Mouse (Mus musculus) cortical plate, adult 2 months (tissue): ENCODE data around the gene Ndst2. TPM values are rescaled to one million over a fixed set of nuclear protein-coding genes. Genes with fewer than 3 reads are reported as not detected.

Experiments used
- H3K27ac ChIP-seq: fragments of 200-500 bp; 2 replicates; pipeline ENCODE4 v1.5.1; 2012; ENCODE audit warnings: low read length, control low read depth, inconsistent platforms; ENCODE audit not compliant: insufficient read depth
- H3K4me1 ChIP-seq: fragments of 200-500 bp; 2 replicates; pipeline ENCODE4 v1.6.1; 2011; ENCODE audit warnings: low read length; ENCODE audit not compliant: control insufficient read depth, insufficient read depth
- H3K4me3 ChIP-seq: fragments of 200-500 bp; 2 replicates; pipeline ENCODE4 v1.5.1; 2011; ENCODE audit warnings: mild to moderate bottlenecking, low read length, control low read depth; ENCODE audit not compliant: insufficient read depth
- CTCF ChIP-seq: fragments of 200-500 bp; IDR thresholded peaks from 2 replicates; pipeline ENCODE4 v1.5.1; 2011; ENCODE audit warnings: mild to moderate bottlenecking, control low read depth, low read length; ENCODE audit not compliant: insufficient read depth; ENCODE audit errors: extremely low read depth
- POLR2A ChIP-seq: fragments of 200-500 bp; IDR thresholded peaks from 2 replicates; pipeline ENCODE4 v1.6.1; 2011; ENCODE audit warnings: mild to moderate bottlenecking, low read length, control low read depth; ENCODE audit not compliant: insufficient read depth; ENCODE audit errors: extremely low read depth
- polyA plus RNA-seq: library from polyadenylated mRNA; depleted of rRNA; stranded (reverse); fragments of >200 nt; gene quantifications from 2 replicates; pipeline ENCODE4 v1.2.3, GENCODE M21; 2012; rRNA removed

Gene Ndst2
- polyA plus RNA-seq, 1 experiment, result 22.9 TPM

- Histone ChIP-seq H3K4me3 (no peak overlapping the region), H3K27ac (no peak overlapping the region), H3K4me1 (no peaks in the 10 kb centered on the region)
- no peak for TF ChIP-seq POLR2A
- no peak for TF ChIP-seq CTCF
Measured at GRCm38 (mm10) chr14:20677906-20678305, 56.5 kb downstream of the Ndst2 start.

- TF ChIP-seq POLR2A (peak; percentile 81; the same call in 1 of the 2 replicates), CTCF (no peak)
- Histone ChIP-seq H3K4me1 (no peaks in the 10 kb centered on the region), H3K27ac (peak within 1 kb of the TSS; percentile 7; the same call in 1 of the 2 replicates)
Measured at GRCm38 (mm10) chr14:20674064-20674833, 60.1 kb downstream of the Ndst2 start, which contains the start of gene Sec24c. Sec24c (plus strand) TSS chr14:20674308.

GRCm38 (mm10) chr14:20673735-20674063 is 60.7 kb downstream of the Ndst2 start:
- TF ChIP-seq POLR2A (no peak), CTCF (no peak)
- Histone ChIP-seq H3K4me1 (no peaks in the 10 kb centered on the region), H3K27ac (no peak overlapping the region)

More at GRCm38 (mm10) chr14:20674064-20674833, 60.1 kb downstream of the Ndst2 start, which contains the start of gene Sec24c:
- peak within 1 kb of the TSS; percentile 62 for H3K4me3 ChIP-seq

More at GRCm38 (mm10) chr14:20673735-20674063, 60.7 kb downstream of the Ndst2 start:
- H3K4me3 ChIP-seq, result peak overlapping the region; percentile 62

Other genes starting within 250 kb of the Ndst2 start
- gene Mss51, start 237.7 kb downstream of the Ndst2 start, polyA plus RNA-seq, result 0.33 and 0.42 TPM in 2 replicates
- 162 and 167 TPM in 2 replicates for gene Ppp3cb, start 188.0 kb downstream of the Ndst2 start, polyA plus RNA-seq
- 47.8 and 49.8 TPM in 2 replicates for gene Usp54, start 93.5 kb downstream of the Ndst2 start, polyA plus RNA-seq
- not detected in 2 replicates for gene Myoz1, start 78.0 kb downstream of the Ndst2 start, polyA plus RNA-seq
- 0.11 and 0.19 TPM in 2 replicates for gene Synpo2l, start 66.2 kb downstream of the Ndst2 start, polyA plus RNA-seq
- gene Sec24c, start 60.3 kb downstream of the Ndst2 start, polyA plus RNA-seq, result 77.2 and 79.3 TPM in 2 replicates
- 14.9 and 16.3 TPM in 2 replicates for gene Fut11, start 39.6 kb downstream of the Ndst2 start, polyA plus RNA-seq
- 84.9 and 85.9 TPM in 2 replicates for gene Chchd1, start 31.6 kb downstream of the Ndst2 start, polyA plus RNA-seq
- 174 and 185 TPM in 2 replicates for gene Zswim8, start 27.0 kb downstream of the Ndst2 start, polyA plus RNA-seq
- gene Camk2g, start 59.5 kb upstream of the Ndst2 start, polyA plus RNA-seq, result 287 and 303 TPM in 2 replicates
- gene Plau, start 102.1 kb upstream of the Ndst2 start, polyA plus RNA-seq, result 4.2 and 5.2 TPM in 2 replicates
- 31.7 and 32.9 TPM in 2 replicates for gene Vcl, start 194.8 kb upstream of the Ndst2 start, polyA plus RNA-seq